Mouse (Mus musculus) gastrocnemius, adult 2 months (tissue): ENCODE measurements at regions not wholly inside any gene's neighbourhood (a gene's known extent, or its start where the extent isn't known, plus 50 kb on each side); places are given as distances from the start of the nearest gene placed in this dataset.

ENCODE experiments used
- DNase-seq: peaks from one replicate; pipeline ENCODE4 v3.0.0; 2022
- H3K27ac ChIP-seq: fragments of 200-600 bp; 2 replicates; pipeline ENCODE4 v1.8.1; 2022; ENCODE audit warnings: mild to moderate bottlenecking
- H3K4me3 ChIP-seq: fragments of 200-600 bp; 2 replicates; pipeline ENCODE4 v1.8.1; 2022; ENCODE audit warnings: mild to moderate bottlenecking, moderate library complexity
- CTCF ChIP-seq: fragments of 200-600 bp; IDR thresholded peaks from 2 replicates; pipeline ENCODE4 v1.8.1; 2022; ENCODE audit warnings: antibody characterized with exemption, mild to moderate bottlenecking, moderate library complexity
- intact Hi-C: fragments of 180-260 bp; cut with DNase I; formaldehyde crosslinking; loops from one replicate; pipeline ENCODE4 v1.15.1; 2025

GRCm38 (mm10) chr12:58743800-58744199, 268.0 kb downstream of the Sec23a start:
- Histone ChIP-seq H3K27ac (no peak overlapping the region), H3K4me3 (no peak overlapping the region)
- DNase-seq = no peak
- no peak for TF ChIP-seq CTCF
- intact Hi-C loops = no loop called here

DNA sequence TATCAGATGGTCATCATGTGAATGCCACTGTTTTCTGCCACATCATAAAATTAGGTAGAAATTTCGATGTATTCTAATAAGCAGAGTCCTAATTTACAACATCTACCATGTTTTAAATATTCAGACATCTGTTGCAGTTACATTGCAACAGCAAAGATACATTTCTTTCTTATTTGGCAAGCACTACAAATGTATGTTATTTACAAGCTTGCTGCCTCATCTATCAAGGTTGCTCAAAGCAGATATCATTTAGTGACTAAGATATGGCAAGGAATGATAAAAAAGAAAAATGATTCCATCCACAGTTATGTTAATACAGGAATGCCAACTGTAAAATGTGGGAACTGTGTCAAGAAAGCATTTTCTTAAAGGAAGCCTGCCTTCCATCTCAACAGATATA, 283.7 kb downstream of the Sec23a start:
- DNase-seq = no peak
- Histone ChIP-seq H3K27ac (no peak overlapping the region), H3K4me3 (no peak overlapping the region)
- intact Hi-C loops = no loop called here
- no peak for TF ChIP-seq CTCF

- intact Hi-C loops = no loop called here
- Histone ChIP-seq H3K27ac (no peak overlapping the region), H3K4me3 (no peak overlapping the region)
- no peak for TF ChIP-seq CTCF
- DNase-seq = no peak
Observed at GRCm38 (mm10) chr12:58727547-58727946, 284.3 kb downstream of the Sec23a start.

- no peak overlapping the region for H3K27ac ChIP-seq
- intact Hi-C loops = no loop called here
- H3K4me3 ChIP-seq = no peak overlapping the region
- no peak for DNase-seq
- no peak for TF ChIP-seq CTCF
Observed at GRCm38 (mm10) chr12:58717908-58718307, 293.9 kb downstream of the Sec23a start.

DNA sequence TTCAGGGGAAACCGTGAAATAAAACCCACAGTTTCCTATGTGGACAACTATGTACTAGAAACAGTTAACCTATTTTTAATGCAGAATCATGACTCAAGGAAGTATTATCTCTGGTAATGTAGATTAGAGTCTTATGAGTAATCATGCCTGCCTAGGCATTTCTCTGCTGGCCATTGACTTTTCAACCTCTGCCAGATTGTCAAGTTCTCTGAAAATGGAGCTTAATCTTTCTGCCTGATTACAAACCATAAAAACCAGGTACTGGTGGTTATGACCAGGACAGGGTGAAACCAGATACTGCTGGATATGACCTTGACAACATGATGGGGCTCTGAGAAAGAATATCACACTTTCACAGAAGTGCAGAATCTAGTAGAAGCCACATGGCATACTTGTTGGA, 297.6 kb downstream of the Sec23a start:
- no peak for DNase-seq
- intact Hi-C loops = no loop called here
- H3K4me3 ChIP-seq = no peak overlapping the region
- no peak overlapping the region for H3K27ac ChIP-seq
- no peak for TF ChIP-seq CTCF

- intact Hi-C loops = no loop called here
- no peak for DNase-seq
- Histone ChIP-seq H3K27ac (no peak overlapping the region), H3K4me3 (no peak overlapping the region)
- TF ChIP-seq CTCF = no peak
Observed at GRCm38 (mm10) chr12:58695680-58696079, 316.1 kb downstream of the Sec23a start.

DNA sequence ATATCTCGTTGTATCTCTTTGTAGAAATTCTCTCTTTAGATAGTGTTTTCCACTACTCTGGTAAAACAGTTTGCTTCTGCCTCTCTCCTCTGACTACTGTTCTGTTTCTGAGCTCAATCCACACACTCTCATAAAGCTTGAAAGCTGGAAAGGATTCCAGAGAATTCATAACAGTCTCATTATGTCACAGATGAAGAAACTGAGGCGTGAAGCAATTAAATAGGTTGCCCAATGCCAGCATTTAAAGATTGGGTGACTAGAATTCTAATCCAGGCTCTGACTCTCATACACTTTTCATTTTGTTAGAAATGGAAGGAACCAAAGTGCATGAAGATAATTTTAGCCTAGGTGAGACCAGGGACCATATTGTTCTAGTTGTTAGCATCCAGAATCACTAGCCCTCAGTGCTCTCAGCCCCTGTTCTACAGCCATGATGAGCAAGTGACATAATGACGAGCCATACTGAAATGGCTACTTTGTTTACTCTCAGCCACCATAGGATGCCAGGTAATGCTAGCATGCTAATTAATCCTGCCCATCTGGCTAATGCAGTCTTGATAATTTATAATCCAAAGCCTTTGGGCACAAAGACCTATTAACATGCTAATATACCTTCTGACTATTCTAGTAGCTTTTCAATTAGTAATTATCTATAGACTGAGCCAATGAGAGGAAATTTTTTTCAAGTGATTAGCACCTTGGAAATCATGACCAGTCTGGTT, 341.7 kb downstream of the Sec23a start:
- H3K4me3 ChIP-seq = no peak overlapping the region
- intact Hi-C loops = no loop called here
- no peak overlapping the region for H3K27ac ChIP-seq
- TF ChIP-seq CTCF = no peak
- no peak for DNase-seq

DNA sequence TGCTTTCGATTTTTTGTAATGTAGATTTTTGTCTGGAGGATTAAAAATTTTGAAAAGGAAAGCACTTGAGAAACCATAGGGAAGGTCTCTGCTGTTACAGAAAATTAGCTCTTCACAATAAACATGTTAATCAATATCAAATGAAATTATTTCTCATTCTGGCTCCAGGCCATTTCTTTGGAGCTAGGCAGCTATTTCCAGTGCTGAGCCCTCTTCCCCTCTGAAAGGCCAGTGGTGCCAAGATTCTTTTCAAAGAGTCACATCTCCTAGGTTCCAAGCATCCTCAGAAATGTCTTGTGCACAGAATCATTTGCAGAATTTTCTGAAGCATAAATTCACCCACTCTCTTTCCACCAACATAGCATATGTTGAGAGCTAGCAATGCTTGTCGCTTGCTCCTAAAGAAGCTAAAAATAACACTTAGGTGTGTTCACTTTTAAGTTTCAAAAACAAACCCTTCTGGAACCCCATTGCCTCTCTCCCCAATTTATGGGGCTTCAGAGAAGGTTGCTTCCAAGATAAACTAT, 357.2 kb downstream of the Sec23a start:
- no peak overlapping the region for H3K27ac ChIP-seq
- intact Hi-C loops = no loop called here
- no peak for DNase-seq
- no peak overlapping the region for H3K4me3 ChIP-seq
- no peak for TF ChIP-seq CTCF

GRCm38 (mm10) chr12:58653751-58654150, 358.1 kb downstream of the Sec23a start:
- intact Hi-C loops = no loop called here
- no peak for DNase-seq
- TF ChIP-seq CTCF = no peak

DNA sequence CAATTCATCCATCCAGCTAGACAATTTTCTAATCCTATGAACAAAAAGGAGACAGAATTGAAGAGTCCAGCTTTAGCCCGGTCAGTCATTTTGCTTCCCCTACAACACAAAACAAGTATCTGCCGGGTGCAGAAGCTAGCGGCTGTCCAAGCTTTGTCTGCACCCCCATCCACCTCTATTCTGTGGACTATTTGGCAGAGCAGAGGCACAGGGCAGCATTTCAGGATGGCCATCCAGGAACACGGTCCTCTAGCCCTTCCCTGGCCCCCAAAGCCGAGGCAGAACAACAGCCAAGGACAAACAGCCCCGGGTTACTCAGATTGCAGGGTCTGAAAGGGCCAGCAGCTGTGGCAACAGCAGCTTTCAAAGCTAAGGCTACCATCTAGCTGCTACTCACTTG, 358.6 kb downstream of the Sec23a start:
- H3K4me3 ChIP-seq = no peak overlapping the region
- intact Hi-C loops = no loop called here
- DNase-seq = no peak
- H3K27ac ChIP-seq = no peak overlapping the region
- no peak for TF ChIP-seq CTCF

More at GRCm38 (mm10) chr12:58653751-58654150, 358.1 kb downstream of the Sec23a start:
- Histone ChIP-seq H3K4me3 (no peak overlapping the region), H3K27ac (no peak overlapping the region)

GRCm38 (mm10) chr12:58652701-58653100, 359.1 kb downstream of the Sec23a start:
- no peak for TF ChIP-seq CTCF
- intact Hi-C loops = no loop called here
- Histone ChIP-seq H3K27ac (no peak overlapping the region), H3K4me3 (no peak overlapping the region)
- no peak for DNase-seq

DNA sequence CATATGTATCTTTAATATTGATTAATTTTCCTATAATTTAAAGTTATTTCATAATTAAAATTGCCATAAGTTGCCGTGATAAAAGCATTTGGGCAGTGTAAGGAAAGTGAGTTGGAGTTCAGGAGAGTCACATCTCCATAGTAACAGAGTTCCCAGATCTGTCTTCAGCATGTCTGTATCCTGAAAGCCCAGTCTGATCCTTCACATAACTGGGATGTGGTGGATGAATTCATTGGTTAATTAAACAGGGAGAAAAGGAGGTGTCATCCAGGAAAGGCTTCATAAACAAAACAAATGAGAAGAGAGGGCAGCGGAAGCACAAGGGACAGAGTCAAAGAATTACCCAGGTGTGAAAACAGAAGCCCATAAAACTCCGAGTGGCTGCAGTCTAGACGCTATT, 363.5 kb downstream of the Sec23a start:
- TF ChIP-seq CTCF = no peak
- intact Hi-C loops = no loop called here
- Histone ChIP-seq H3K4me3 (no peak overlapping the region), H3K27ac (no peak overlapping the region)
- no peak for DNase-seq

- no peak for TF ChIP-seq CTCF
- DNase-seq = no peak
- Histone ChIP-seq H3K4me3 (no peak overlapping the region), H3K27ac (no peak overlapping the region)
- intact Hi-C loops = no loop called here
Observed at GRCm38 (mm10) chr12:58643843-58644242, 368.0 kb downstream of the Sec23a start.

DNA sequence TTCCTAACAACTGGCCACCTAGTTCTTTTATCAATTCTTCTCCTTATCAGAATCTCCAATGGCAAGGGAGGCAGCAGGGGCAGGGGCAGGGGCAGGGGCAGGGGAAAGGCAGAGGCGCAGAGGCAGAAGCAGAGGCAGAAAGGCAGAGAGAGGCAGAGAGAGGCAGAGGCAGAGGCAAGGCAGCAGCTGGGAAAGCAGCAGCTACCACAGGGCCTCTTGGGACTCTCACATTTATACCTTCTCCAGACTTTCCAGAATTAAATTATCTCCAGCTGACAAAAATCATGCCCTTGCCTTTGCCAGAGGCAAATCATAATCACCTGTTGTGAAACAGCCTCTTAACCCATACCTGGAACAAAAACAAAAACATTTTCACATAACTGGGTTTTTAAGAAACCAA, 370.4 kb upstream of the Clec14a start:
- no peak for DNase-seq
- TF ChIP-seq CTCF = no peak
- intact Hi-C loops = no loop called here
- H3K4me3 ChIP-seq = no peak overlapping the region
- no peak overlapping the region for H3K27ac ChIP-seq
